Mouse (Mus musculus) brain, adult 2 months (tissue): ENCODE measurements around the gene Alox8.

Source experiments
- DNase-seq: peaks from one replicate; pipeline ENCODE4 v3.0.0; 2011; ENCODE audit warnings: low read depth, low spot score

The Alox8 gene

GRCm38 (mm10) chr11:69197743-69198142 is at the start of gene Alox8:
TSS of gene Alox8 (minus strand) at chr11:69197843.
- DNase-seq = no peak

GRCm38 (mm10) chr11:69245643-69246042 is 48.0 kb upstream of the Alox8 start:
- no peak for DNase-seq

- peak; percentile 80 for DNase-seq
These were observed 47.3 kb upstream of the Alox8 start for GRCm38 (mm10) chr11:69244911-69245310.

DNA sequence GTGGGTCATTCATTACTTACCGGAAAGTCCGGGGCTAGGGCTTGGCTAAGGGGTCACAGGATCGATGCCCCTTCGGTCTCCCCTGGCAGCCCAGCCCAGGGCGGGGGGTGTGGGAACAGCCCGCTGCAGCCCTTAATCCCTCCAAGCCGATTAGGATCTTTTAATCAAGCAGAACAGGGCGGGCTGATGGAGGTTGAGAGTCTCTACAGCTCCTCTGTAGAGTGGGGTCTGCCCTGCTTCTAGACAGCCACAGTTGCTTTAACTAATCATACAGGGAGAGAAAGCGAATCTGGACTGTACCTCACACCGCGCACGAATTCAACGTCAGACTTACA is 39.2 kb upstream of the Alox8 start, which contains the start of gene Gucy2e:
Gene Gucy2e, minus strand, starts transcription at position 111 of the 335 bp plus-strand sequence.
- DNase-seq = no peak

- DNase-seq = no peak
These were observed 38.6 kb upstream of the Alox8 start for GRCm38 (mm10) chr11:69236061-69236925.

DNA sequence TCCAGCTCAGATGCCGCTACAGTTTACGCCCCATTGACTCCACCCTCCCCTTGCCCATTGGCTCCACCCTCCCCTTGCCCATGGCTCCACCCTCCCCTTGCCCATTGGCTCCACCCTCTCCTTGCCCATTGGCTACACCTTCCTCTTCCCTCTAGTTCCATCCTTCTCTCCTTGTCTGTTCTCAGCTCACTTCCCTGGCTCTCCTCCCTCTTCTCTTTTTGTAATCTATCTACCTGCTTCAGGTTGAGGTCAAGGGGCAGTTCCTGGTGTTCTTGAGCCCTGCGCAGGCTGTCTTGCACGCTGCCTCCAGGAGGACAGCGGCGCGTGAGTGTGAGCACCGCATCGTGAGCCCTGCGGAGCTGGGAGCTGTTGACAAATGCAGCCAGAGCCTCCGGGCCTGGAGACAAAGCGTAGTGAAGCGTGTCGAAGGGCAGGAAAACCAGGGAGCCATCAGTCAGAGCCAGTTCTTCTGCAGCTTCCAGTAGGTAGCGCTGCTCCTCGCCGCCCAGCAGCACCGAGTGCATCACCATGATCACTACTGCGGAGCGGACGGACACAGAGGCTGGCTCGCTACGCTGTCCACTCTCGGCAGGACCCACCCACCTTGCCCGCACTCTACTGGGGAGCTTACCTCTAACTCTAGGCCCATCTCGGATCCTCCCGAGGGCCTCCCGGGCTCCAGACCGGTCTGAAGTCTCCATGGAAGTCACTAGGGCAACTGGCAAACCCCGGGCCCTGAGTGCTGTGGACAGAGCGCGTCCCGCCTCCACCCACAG is 37.8 kb upstream of the Alox8 start:
- peak; percentile 97 for DNase-seq

GRCm38 (mm10) chr11:69233141-69233540 is 35.5 kb upstream of the Alox8 start:
- DNase-seq = no peak

GRCm38 (mm10) chr11:69230420-69230819 is 32.8 kb upstream of the Alox8 start:
- DNase-seq = peak; percentile 20

DNA sequence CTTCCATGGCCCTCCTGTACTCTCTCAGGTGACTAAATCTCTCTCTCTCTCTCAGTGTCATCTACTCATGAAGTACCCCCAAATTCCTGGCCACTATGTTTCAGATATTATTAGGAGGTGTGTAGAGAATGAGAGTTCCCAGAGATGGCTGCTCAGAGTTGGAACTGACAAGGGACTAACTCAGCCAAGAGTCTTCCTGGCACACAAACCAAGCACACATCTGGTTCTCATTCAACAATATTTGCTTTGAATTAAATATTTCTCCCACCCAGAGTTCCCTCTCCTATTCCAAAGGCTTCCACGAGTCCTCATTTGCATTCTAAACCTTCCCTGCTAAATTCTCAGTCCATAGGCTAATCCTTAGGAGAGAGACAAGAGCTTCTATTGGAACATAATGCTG is 28.1 kb upstream of the Alox8 start:
- DNase-seq = peak; percentile 3

DNA sequence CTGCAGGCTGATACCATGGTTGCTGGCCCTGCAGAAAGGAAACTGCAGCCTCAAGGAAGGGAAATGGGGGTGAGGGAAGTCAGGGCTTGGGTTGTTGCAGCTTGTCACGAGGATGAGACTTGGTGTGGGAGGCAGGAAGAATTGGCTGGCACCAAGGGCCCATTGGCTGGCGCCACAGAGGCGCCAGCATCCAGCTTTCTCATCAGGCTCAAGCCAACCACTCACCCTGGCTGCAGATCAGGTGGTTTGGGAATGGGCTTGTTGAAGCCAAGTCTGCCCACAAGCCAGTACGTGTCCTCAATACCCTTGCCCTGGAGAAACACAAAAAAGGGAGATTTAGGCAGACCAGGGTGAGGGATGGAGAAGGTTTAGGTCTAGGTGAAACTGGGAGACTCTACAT is 25.5 kb upstream of the Alox8 start:
- DNase-seq = peak; percentile 8

GRCm38 (mm10) chr11:69221070-69221469 is 23.4 kb upstream of the Alox8 start:
- DNase-seq = no peak

DNA sequence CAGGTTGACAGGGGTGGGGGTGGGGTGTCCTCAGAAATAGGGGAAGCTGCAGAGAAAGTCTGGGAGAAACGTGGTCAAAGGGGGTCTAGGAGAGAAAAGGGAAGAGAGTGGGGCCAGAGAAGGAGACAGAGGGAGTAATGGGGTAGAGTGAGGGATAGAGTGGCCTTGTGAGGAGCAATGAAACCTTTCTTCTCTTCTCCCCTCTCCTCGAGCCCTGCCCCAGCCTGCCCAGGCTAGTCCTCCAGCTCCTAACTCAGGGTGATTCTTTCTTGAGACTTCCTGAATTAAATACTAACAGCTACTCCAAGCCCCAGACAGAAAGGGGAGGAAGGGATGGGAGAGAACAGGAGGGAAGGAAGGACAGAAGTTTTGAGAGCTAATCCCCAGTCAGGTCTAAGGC is 21.0 kb upstream of the Alox8 start:
- no peak for DNase-seq

DNA sequence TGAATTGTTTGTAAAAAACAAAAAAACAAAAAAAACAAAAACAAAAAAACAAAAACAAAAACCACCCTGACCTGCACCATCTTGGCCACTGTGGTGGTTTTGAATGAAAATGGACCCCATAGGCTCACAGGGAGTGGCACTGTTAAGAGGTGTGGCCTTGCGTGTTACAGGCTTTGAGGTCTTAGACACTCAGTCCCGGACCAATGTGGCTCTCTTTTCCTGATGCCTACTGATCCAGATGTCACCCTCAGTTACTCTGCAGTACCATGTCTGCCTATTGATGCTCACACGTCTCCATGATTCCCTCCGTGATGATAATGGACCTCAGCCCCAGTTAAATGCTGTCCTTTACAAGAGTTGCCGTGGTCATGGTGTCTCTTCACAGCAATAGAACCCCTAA is 19.8 kb upstream of the Alox8 start:
- DNase-seq = no peak

DNA sequence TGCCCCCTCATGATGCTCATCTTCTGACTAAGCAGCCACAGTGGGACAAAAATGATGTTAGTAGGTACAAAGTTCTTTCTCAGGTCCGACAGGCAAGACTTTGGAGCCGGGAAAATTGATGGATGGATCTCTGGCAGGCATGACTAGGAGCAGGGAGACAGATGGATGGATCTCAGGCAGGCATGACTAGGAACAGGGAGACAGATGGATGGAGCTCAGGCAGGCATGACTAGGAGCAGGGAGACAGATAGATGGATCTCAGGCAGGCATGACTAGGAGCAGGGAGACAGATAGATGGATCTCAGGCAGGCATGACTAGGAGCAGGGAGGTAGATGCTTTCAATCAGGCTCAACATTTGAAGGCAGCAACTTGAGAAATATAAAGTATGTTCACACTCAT is 13.8 kb upstream of the Alox8 start:
- peak; percentile 98 for DNase-seq

- no peak for DNase-seq
These were observed 5.0 kb upstream of the Alox8 start for GRCm38 (mm10) chr11:69202469-69203230.

DNA sequence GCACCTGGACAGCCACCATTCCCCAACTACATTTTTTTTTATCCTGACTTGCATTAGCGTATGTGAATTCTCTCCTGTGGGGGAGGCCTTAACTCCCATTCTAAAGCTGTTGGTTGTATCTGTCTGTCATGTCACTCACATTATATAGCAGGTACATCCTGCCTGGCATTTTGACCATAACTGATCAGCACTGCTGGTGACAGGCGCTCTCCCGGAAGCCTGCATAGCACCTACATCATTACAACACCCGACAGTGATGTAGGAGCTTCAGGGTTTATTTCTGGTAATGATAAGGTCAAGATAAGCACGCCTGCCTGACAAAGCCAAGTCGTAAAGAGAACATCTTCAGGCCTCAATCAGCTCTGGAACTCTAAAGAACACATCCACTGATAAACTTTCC is 2.6 kb upstream of the Alox8 start:
- no peak for DNase-seq

DNA sequence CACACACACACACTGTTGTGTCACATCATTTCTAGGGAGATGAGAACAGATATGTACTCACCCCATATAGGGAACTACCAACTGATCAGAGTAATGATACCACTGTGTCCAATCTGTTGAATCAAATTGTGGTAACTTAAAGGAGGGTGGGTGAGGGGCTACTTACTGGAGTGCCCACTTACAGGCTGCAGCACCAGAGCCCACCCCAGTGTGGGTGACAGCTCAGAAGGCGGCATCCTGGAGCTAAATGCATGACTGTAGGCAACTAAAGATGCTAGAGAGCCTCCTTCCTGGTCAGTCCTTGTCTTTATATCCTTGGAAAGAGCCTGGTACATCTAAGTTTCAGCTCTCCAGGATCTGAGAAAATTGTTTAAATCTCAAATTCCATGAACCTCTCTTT is 1.6 kb upstream of the Alox8 start:
- DNase-seq = no peak

DNA sequence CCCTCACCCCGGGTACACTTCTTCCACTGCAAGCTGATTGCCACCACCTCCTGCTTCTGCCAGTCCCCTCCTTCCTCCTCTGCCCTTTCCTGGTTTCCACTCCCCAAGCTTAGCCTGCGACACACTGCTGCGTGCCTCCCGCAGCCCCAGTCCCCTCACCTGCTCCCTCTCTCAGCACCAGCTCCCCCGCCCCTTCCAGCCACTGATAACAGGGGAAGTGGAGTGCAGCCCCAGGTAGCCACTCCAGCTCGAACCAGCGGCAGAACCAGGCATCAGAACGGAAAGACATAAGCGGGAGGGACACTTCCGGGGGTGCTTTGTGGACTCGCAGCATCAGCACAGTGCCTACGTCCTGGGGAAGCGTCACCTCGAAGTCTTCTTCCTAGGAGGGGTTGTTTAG is 449 bp downstream of the Alox8 start:
- DNase-seq = peak; percentile 26

GRCm38 (mm10) chr11:69196766-69197165 is 877 bp downstream of the Alox8 start:
- peak; percentile 73 for DNase-seq

DNA sequence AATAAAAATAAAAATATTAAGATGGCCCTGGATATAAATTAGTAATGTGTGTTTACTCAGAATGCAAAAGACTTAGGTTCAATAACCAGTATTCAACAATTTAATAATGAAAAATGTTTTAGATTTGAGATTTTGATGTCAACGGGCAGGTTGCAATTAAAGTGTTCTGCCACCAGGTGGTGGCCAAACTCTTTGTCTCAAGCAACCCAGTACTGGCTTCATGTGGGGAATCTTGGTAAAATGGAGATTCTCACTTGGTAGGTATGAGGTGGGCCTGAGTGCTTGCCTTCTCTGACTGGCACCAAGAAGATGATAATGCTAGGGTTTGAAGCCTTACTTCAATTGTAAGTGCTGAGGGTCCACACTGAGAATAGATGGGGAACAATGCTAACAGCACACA is 4.8 kb downstream of the Alox8 start:
- DNase-seq = peak; percentile 73

DNA sequence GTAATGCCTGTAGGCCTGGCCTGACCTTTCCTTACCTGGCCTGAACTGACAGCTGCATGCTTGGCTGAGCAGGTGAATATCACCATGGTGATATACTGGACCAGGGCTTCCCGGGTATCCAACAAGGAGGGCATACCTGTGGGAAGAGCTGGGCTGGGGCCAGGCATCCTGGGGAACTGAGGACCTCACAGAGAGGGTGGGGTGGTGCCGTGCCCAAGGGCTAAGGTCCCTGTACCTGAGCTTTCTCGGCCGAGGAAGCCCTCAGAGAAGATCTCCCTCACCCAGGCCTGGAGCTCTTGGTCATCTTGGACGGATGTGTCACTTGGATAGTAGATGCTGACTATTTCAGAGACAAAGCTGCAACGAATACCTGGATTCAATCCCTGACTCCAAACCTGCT is 11.7 kb downstream of the Alox8 start:
- no peak for DNase-seq

DNA sequence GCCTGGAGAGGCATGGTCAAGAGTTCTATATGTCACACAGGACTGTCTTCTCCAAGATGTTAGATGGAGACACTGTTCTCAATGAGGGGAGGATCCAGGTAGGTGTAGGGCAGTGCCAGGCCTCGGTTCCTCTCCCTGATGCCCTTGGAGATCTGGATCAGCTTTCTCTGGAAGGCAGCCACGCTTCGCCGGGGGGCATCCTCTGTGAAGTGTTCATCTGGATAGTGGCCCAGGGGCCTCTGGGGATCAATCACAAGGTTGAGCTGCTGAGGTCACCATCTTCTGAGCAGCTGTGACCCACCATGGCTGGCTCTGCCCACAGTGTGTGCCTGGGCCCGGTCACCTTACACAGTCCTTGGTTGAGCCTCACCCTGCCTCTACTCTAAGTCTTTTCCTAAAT is 12.6 kb downstream of the Alox8 start:
- no peak for DNase-seq
